Mouse (Mus musculus) cerebellum, adult 2 months (tissue): Measurements from ENCODE around the gene Cnot6. TPM values are rescaled to one million over a fixed set of nuclear protein-coding genes. Genes with fewer than 3 reads are reported as not detected.

Experiments
- DNase-seq, 2 experiments: peaks; one replicate each; pipeline ENCODE4 v3.0.0; 2021
- H3K27ac ChIP-seq: fragments of 200-500 bp; 2 replicates; pipeline ENCODE4 v1.5.1; 2012; ENCODE audit warnings: low read length, control low read depth, inconsistent platforms; ENCODE audit not compliant: insufficient read depth
- H3K27me3 ChIP-seq: fragments of 200-500 bp; 2 replicates; pipeline ENCODE4 v1.6.1; 2012; ENCODE audit warnings: inconsistent platforms, mild to moderate bottlenecking, low read length, moderate library complexity; ENCODE audit not compliant: control insufficient read depth, insufficient read depth
- H3K4me1 ChIP-seq: fragments of 200-500 bp; 2 replicates; pipeline ENCODE4 v1.6.1; 2011; ENCODE audit warnings: low read length; ENCODE audit not compliant: control insufficient read depth, insufficient read depth
- H3K4me3 ChIP-seq: fragments of 200-500 bp; replicated peaks from 2 replicates; pipeline ENCODE3; 2011; ENCODE audit warnings: mild to moderate bottlenecking, low read depth, low read length, control low read depth; ENCODE audit not compliant: insufficient read depth
- CTCF ChIP-seq: fragments of 200-500 bp; IDR thresholded peaks from 2 replicates; pipeline ENCODE4 v1.5.1; 2011; ENCODE audit warnings: low read depth, mild to moderate bottlenecking, control low read depth, low read length, moderate library complexity, borderline replicate concordance; ENCODE audit not compliant: insufficient read depth
- POLR2A ChIP-seq: fragments of 200-500 bp; IDR thresholded peaks from 2 replicates; pipeline ENCODE4 v1.6.1; 2011; ENCODE audit warnings: low read length, control low read depth, borderline replicate concordance; ENCODE audit not compliant: insufficient read depth
- WGBS: fragments of 180-500 bp; shearing (Covaris S2); methylation state at CpG from one replicate; pipeline ENCODE4 v1.1.7; 2018; 5-methylcytosine and 5-hydroxymethylcytosine counted together
- polyA plus RNA-seq: library from polyadenylated mRNA; depleted of rRNA; stranded (reverse); fragments of >200 nt; gene quantifications from 2 replicates; pipeline ENCODE4 v1.2.3, GENCODE M21; 2012

Gene Cnot6
- polyA plus RNA-seq, 1 experiment = 26.3 TPM

DNA sequence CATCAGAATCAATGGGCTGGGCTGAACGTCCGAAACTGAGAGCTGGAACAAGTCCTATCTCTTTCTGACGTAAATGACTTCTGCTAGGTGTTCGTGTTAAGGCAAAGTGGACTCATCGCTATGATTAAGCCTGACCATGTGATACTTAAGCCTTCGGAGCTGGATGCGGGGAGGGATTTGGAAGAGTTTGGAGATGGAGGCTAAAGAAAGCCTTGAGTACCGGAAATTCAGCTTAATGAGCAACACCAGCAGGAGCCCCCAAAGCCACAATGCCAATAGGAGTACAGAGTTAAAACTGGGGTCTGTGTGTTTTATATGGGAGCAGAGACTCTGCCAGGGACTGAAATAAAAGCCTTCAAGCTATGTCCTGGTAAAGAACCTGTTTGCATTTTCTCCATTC lies 29.7 kb upstream of the Cnot6 start:
- TF ChIP-seq CTCF (no peak), POLR2A (no peak)
- Histone ChIP-seq H3K27me3 (no peaks in the 10 kb centered on the region), H3K4me1 (no peaks in the 10 kb centered on the region), H3K27ac (no peak overlapping the region), H3K4me3 (no peak overlapping the region)
- no peak for DNase-seq
- 82% methylated on average over 8 of the region's 8 CpGs for WGBS

DNA sequence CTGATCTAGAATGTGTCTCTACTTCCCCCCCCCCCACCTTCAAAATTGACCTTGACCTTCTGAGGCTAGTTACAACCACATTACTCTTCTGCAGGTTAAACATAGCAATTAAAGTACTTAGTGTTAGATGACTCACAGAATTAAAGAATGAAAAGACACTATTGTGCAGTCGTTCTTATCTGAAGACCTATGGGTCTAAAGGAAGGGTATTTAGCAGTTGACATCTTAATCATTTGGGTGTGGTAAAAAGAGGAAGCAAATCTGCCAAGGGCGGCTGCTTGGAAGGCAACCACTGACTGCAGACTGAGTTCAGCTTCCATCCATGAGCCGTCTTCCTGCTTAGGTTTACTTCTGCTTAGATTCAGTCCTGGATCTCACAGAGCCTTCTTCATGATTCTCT lies 27.3 kb upstream of the Cnot6 start:
- TF ChIP-seq POLR2A (no peak), CTCF (no peak)
- Histone ChIP-seq H3K27ac (no peak overlapping the region), H3K27me3 (no peaks in the 10 kb centered on the region), H3K4me3 (no peak overlapping the region), H3K4me1 (no peaks in the 10 kb centered on the region)
- DNase-seq = no peak
- 84% methylated on average over 3 of the region's 3 CpGs for WGBS

DNA sequence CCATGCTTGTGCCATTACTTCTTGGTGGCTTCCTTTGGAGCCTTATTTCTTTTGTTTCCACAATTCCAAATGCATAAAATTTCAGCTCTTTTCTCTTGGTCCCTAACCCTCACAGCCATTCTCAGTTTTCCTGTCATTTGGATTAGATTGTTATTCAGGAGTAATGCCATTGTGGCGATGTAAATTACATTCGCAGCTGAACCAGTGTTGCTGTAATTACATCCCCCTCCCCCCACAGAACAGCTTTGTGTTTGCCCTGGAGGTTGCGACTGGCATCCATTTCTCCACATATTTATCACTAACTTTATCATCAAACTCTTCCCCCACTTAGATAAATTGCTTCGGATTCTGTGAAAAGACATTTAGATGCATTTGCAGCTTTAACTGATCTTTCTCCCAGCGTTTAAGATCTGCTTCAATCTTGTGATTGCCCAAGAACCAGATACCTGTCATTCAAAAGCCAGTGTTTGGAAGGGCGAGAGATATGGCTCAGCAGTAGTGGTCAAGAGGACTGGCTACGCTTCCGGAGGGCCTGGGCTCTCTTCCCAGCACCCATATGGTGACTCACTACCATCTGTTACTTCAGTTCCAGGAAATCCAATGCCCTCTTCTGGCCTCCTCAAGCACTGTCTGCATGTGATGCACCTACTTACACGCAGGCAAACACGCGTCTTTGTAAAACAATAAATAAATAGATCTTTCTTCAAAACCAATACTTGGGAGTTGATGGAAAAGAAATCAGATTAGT lies 26.3 kb upstream of the Cnot6 start:
- Histone ChIP-seq H3K4me3 (no peak overlapping the region), H3K27ac (no peak overlapping the region), H3K27me3 (no peaks in the 10 kb centered on the region), H3K4me1 (no peaks in the 10 kb centered on the region)
- 50% methylated on average over 11 of the region's 11 CpGs for WGBS
- no peak for TF ChIP-seq POLR2A
- no peak for TF ChIP-seq CTCF
- DNase-seq = no peak

DNA sequence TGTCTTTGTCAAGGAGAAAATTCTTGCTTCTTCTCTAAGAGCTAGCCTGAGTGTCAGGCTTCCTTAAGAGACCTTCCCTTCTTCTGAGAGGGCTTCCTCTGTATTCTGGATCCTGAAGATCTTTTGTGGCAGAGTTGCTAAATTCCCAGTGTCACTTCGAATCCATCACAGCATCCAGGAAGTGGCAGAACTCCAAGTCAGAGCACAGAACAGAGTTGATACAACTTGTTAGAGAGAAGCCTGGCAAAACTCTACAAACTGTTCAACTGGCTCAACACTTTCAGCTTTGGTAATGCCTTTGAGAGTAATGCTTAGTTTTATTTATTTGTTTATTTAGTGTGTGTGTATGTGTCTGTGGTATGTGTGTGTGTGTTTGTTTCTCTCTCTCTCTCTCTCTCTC lies 25.1 kb upstream of the Cnot6 start:
- WGBS = 20% methylated on average over 1 of the region's 1 CpGs
- no peak for TF ChIP-seq POLR2A
- TF ChIP-seq CTCF = no peak
- Histone ChIP-seq H3K27me3 (no peaks in the 10 kb centered on the region), H3K4me3 (no peak overlapping the region), H3K4me1 (no peaks in the 10 kb centered on the region), H3K27ac (no peak overlapping the region)
- no peak for DNase-seq

DNA sequence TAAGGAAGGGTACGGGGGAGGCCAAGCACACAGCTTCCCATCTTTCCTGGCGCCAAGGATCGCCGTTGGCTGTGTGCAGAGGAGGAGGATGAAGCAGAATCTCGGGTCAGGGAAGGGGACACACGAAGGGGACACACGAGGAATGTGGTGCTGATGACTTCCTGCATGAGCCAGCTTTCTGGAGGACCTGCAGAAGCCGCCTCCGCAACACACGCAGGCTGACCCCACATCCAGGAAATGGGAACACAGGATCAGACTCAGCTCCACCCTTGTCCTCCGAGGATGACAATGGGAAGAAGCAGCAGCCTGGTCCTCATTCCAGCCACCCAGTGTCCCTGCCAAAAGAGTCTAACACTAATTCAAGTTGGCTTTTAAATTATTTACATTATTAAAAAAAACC lies 22.2 kb upstream of the Cnot6 start:
- Histone ChIP-seq H3K27ac (no peak overlapping the region), H3K4me3 (no peak overlapping the region), H3K27me3 (no peaks in the 10 kb centered on the region), H3K4me1 (no peaks in the 10 kb centered on the region)
- TF ChIP-seq CTCF (no peak), POLR2A (no peak)
- WGBS = 84% methylated on average over 11 of the region's 11 CpGs
- DNase-seq = no peak

DNA sequence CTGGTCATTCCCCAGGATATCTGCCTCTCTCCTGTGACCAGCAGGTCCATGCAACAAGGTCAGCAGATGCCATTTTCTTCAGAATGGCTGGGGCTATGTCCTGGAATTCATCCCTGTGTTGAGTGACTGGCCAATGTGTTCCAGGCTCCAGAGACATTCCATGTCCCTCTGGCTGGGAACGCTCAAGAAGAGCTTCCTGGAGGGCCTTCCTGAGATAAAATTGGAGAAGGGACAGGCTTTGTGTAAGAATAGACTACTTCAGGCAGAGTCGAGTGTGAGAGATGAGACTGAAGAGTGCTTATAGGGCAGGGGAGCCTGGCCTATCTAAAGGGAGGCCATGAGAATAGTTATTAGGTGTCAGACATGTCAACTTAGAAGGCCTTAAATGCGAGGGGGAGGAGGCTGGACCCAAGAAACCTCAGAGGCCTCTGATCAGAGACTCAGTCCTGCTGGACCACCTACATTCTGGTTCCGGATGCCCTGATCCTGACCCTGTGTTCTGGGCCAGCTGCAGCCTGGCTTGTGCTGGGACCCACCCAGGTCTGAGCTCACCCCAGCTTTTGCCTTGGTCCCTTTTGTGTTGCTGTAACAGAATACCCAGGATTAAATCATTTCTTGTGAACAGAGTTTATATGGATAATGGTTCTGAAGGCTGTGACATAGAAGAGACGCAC lies 17.9 kb upstream of the Cnot6 start:
- 86% methylated on average over 5 of the region's 5 CpGs for WGBS
- no peak for DNase-seq
- no peaks in the 10 kb centered on the region for H3K27me3 ChIP-seq
- TF ChIP-seq CTCF = no peak
- TF ChIP-seq POLR2A = no peak
- H3K4me3 ChIP-seq = no peak overlapping the region
- no peak overlapping the region for H3K27ac ChIP-seq
- H3K4me1 ChIP-seq = no peaks in the 10 kb centered on the region

DNA sequence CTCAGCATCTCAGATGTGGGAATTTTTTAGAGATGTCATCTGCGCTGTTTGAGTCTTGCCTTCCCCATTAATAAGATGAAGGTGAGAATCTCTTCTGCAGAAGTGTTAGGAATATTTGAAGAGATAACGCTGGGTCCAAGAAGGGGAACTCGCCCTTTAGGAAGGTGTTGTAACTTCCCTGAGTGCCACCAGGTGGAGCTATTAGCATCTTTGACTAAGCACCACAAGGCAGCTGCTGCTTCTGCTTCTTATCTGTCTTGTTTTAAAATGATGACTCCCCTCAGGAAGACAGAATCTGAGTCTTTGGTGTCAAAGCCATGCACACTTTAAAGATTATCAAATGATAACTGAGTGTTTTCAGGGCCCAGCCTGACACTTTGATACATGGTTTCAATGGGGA lies 15.4 kb upstream of the Cnot6 start:
- H3K27ac ChIP-seq = no peak overlapping the region
- peak; percentile 51 to 60 for DNase-seq
- H3K27me3 ChIP-seq = no peaks in the 10 kb centered on the region
- no peak overlapping the region for H3K4me3 ChIP-seq
- 13% methylated on average over 3 of the region's 3 CpGs for WGBS
- no peaks in the 10 kb centered on the region; the same call in 1 of the 2 replicates for H3K4me1 ChIP-seq
- TF ChIP-seq POLR2A = no peak
- peak; percentile 81 for TF ChIP-seq CTCF

DNA sequence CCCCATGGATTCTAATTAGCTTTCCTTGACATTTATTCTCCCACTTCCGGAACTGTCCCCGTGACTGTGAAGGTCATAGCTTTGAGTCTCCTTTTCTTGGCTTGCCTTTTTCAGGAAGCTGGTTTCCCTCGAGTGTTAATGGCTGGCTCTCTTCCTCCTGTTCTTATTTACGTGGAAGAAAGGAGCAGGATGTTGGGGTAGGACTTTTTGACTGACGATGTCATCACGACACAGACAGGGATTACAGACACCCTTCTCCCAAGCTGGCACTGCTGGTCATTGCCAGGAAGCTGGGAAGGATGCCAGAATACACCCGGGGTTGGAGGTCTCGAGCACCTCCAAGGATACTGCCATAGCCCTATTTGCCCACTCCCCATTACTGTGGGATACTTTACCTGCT lies 14.3 kb upstream of the Cnot6 start:
- H3K4me3 ChIP-seq = no peak overlapping the region
- no peaks in the 10 kb centered on the region; the same call in 1 of the 2 replicates for H3K4me1 ChIP-seq
- 25% methylated on average over 8 of the region's 8 CpGs for WGBS
- no peaks in the 10 kb centered on the region for H3K27me3 ChIP-seq
- no peak for TF ChIP-seq POLR2A
- TF ChIP-seq CTCF = no peak
- DNase-seq = no peak
- no peak overlapping the region for H3K27ac ChIP-seq
